In the genomic region with DNA sequence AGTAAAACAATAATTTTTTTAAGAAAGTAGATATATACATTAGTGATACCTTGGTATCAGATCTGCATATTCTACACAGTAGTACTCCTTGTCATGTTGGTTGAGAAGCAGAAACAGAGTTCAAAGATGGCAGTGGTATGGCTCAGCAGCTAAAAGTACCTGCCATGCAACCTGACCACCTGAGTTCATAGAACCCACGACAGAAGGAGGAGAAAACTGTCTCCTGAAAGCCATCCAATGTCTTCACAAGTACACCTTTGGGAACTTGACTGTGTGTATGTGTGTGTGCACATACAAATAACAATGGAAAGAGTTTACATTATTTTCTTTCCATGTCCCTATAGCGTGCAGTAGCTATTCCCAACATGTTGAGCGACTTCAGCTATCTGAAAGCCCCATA, we compare ENCODE assay signal across 21 mouse cellular contexts. TPM values are rescaled to one million over a fixed set of nuclear protein-coding genes. Genes with fewer than 3 reads are reported as not detected.
A peak's percentile ranks its signal among the peaks of the same experiment; 100 is the strongest.
DNase-seq lines count a peak whose midpoint lies in the region; ATAC-seq and TF ChIP-seq lines count a peak whose summit lies in the region.
"Had no signal": no experiment of that assay in that cellular context is flagged by ENCODE, and none has a peak within 500 bp of the region (broad histone marks: within the 10 kb centered on the region; RNA-seq: fewer than 3 reads in every experiment).

No protein-coding gene starts in this region.

- H3K27ac ChIP-seq in heart, postnatal 0 days (ENCODE audit: low read depth): no peak overlapping the region
- H3K27ac ChIP-seq in CH12.LX (ENCODE audit: insufficient read depth, low read depth): no peak overlapping the region
- H3K27ac ChIP-seq in bone marrow, adult 2 months (ENCODE audit: control insufficient read depth, insufficient read depth, low read depth, low read length, poor library complexity): no peak overlapping the region
- no peak overlapping the region for H3K27ac ChIP-seq in liver, embryonic 15.5 days (replicated peaks)
- H3K27ac ChIP-seq: embryonic facial prominence, embryonic 13.5 days; forebrain, embryonic 10.5 days; limb, embryonic 15.5 days; neural tube, embryonic 12.5 days had no signal

- peaks cover 5% of the 10 kb centered on the region; the same call in 1 of the 2 replicates for H3K4me1 ChIP-seq in heart, postnatal 0 days (ENCODE audit: control insufficient read depth, insufficient read depth)
- H3K4me1 ChIP-seq in CH12.LX (ENCODE audit: control insufficient read depth in 1 of 2, insufficient read depth in 2 of 2): peaks cover 17 to 52% of the 10 kb centered on the region in 2 experiments
- peaks cover 6% of the 10 kb centered on the region; the same call in 1 of the 2 replicates for H3K4me1 ChIP-seq in bone marrow, adult 2 months (ENCODE audit: control insufficient read depth, insufficient read depth, low read length)
- H3K4me1 ChIP-seq in liver, embryonic 15.5 days (replicated peaks): peaks cover 61% of the 10 kb centered on the region

- no peak for TF ChIP-seq POLR2A in CH12.LX (IDR thresholded peaks at IDR 0.05; ENCODE audit: low read depth, low read length)
- no peak for TF ChIP-seq POLR2A in bone marrow, adult 2 months (IDR thresholded peaks at IDR 0.05; ENCODE audit: borderline replicate concordance, control insufficient read depth, low read depth, low read length)

- dilution Hi-C loops in CH12.LX (cut with MboI; ENCODE audit: extremely low pct_ligation_motif_present, extremely low pct_unique_long_range_greater_than_20kb, low sequenced_read_pairs): no loop called here

- no peak overlapping the region for H3K4me3 ChIP-seq in heart, postnatal 0 days (ENCODE audit: low read depth, low read length)
- peak overlapping the region; percentile 91 to 93 (median 92) for H3K4me3 ChIP-seq in CH12.LX (replicated peaks in 1 of 3; ENCODE audit: low read depth in 2 of 3, low read length in 2 of 3, poor library complexity in 1 of 3)
- H3K4me3 ChIP-seq in bone marrow, adult 2 months (replicated peaks; ENCODE audit: control insufficient read depth, low read depth, low read length): peak overlapping the region; percentile 86
- 0 out of 2 replicates have a peak overlapping the region, but pooled peaks have one; percentile 72 for H3K4me3 ChIP-seq in liver, embryonic 15.5 days (replicated peaks)
- H3K4me3 ChIP-seq: forebrain, embryonic 10.5 days; neural tube, embryonic 12.5 days had no signal

- 75% methylated on average over 3 of the region's 3 CpGs for WGBS in heart, postnatal 0 days
- 14% methylated on average over 3 of the region's 3 CpGs for WGBS in bone marrow, adult 2 months
- 70% methylated on average over 3 of the region's 3 CpGs for WGBS in liver, embryonic 15.5 days (ENCODE audit: insufficient replicate concordance)

- H3K36me3 ChIP-seq in heart, postnatal 0 days (replicated peaks; ENCODE audit: control insufficient read depth, insufficient read depth, low read length): peaks cover 24% of the 10 kb centered on the region
- H3K36me3 ChIP-seq in CH12.LX (replicated peaks in 1 of 2; ENCODE audit: control insufficient read depth in 1 of 2, insufficient read depth in 1 of 2, low read length in 1 of 2): peaks cover 47 to 63% of the 10 kb centered on the region in 2 experiments
- H3K36me3 ChIP-seq in liver, embryonic 15.5 days (replicated peaks): peaks cover 23% of the 10 kb centered on the region
- H3K36me3 ChIP-seq: neural tube, embryonic 12.5 days had no signal

- TF ChIP-seq RAD21 in CH12.LX (IDR thresholded peaks at IDR 0.05; ENCODE audit: low read depth, low read length): no peak

- TF ChIP-seq EP300 in heart, postnatal 0 days (IDR thresholded peaks at IDR 0.05; ENCODE audit: low read depth): no peak
- TF ChIP-seq EP300 in CH12.LX (IDR thresholded peaks at IDR 0.05; ENCODE audit: low read length): no peak

- in situ Hi-C loops in CH12.LX (cut with MboI; ENCODE audit: low pct_ligation_motif_present, low pct_unique_long_range_greater_than_20kb, low sequenced_read_pairs): no loop called here

- no peak overlapping the region for H3K9ac ChIP-seq in heart, postnatal 0 days (replicated peaks; ENCODE audit: low read depth, low read length)
- peak overlapping the region; percentile 100 for H3K9ac ChIP-seq in CH12.LX (ENCODE audit: insufficient read depth, low read depth)
- no peak overlapping the region for H3K9ac ChIP-seq in liver, embryonic 15.5 days
- H3K9ac ChIP-seq: embryonic facial prominence, embryonic 13.5 days; limb, embryonic 15.5 days; neural tube, embryonic 12.5 days had no signal

- H3K79me2 ChIP-seq in CH12.LX (replicated peaks; ENCODE audit: control insufficient read depth, extremely low read depth, insufficient read depth, poor library complexity, severe bottlenecking): peaks cover 61% of the 10 kb centered on the region

- H3K9me3 ChIP-seq in heart, postnatal 0 days (replicated peaks; ENCODE audit: control insufficient read depth, low read length): no peaks in the 10 kb centered on the region
- no peaks in the 10 kb centered on the region for H3K9me3 ChIP-seq in CH12.LX (replicated peaks; ENCODE audit: low read length)
- H3K9me3 ChIP-seq in liver, embryonic 15.5 days (replicated peaks): no peaks in the 10 kb centered on the region
- H3K9me3 ChIP-seq: embryonic facial prominence, embryonic 13.5 days; forebrain, embryonic 10.5 days; limb, embryonic 15.5 days; neural tube, embryonic 12.5 days had no signal

- no peaks in the 10 kb centered on the region for H3K27me3 ChIP-seq in heart, postnatal 0 days (ENCODE audit: control insufficient read depth, insufficient read depth, low read length)
- H3K27me3 ChIP-seq in CH12.LX (replicated peaks): no peaks in the 10 kb centered on the region
- H3K27me3 ChIP-seq in liver, embryonic 15.5 days: no peaks in the 10 kb centered on the region
- H3K27me3 ChIP-seq: embryonic facial prominence, embryonic 13.5 days; limb, embryonic 15.5 days; neural tube, embryonic 12.5 days had no signal

- no peak for ATAC-seq in heart, postnatal 0 days (ENCODE audit: insufficient read depth, low read depth)
- ATAC-seq in liver, embryonic 15.5 days (ENCODE audit: insufficient read depth): no peak

- H3K4me2 ChIP-seq in heart, postnatal 0 days (ENCODE audit: low read depth, low read length): peak overlapping the region; percentile 79; the same call in 1 of the 2 replicates
- peak overlapping the region; percentile 100 for H3K4me2 ChIP-seq in CH12.LX (ENCODE audit: insufficient read depth, low read depth, poor library complexity, severe bottlenecking)
- peak overlapping the region; percentile 94 for H3K4me2 ChIP-seq in liver, embryonic 15.5 days
- H3K4me2 ChIP-seq: neural tube, embryonic 12.5 days had no signal

- no peak for TF ChIP-seq CTCF in heart, postnatal 0 days (IDR thresholded peaks at IDR 0.05; ENCODE audit: low read depth)
- TF ChIP-seq CTCF in CH12.LX (conservative IDR thresholded peaks at IDR 0.05 in 1 of 2, IDR thresholded peaks at IDR 0.05 in 1 of 2; ENCODE audit: low read depth in 2 of 2, low read length in 2 of 2): no peak
- TF ChIP-seq CTCF in bone marrow, adult 2 months (IDR thresholded peaks at IDR 0.05; ENCODE audit: control insufficient read depth, insufficient read depth, low read length): no peak

- no peak for DNase-seq in heart, postnatal 0 days (ENCODE audit: low spot score)
- DNase-seq in heart, postnatal 4 days: no peak
- no peak for DNase-seq in CH12.LX (ENCODE audit: extremely low read depth)
- DNase-seq in adrenal gland, adult 18-20 months (ENCODE audit: low spot score in 2 of 2): no peak
- DNase-seq in layer of hippocampus, adult 9-11 months: no peak
- DNase-seq: cerebellum, adult 2 months; kidney, adult 11 months; kidney, postnatal 25 days had no signal

RNA-seq across cellular contexts. Expression of gene B2m, which starts 2.2 kb away (rescaled TPM):
- total RNA-seq in heart, postnatal 0 days (2014; rRNA removed; ENCODE audit: low replicate concordance): 166 and 244 TPM in 2 replicates
- polyA plus RNA-seq in heart, postnatal 0 days (2015; fragmentation: Nextera tagmentation; extraction: Ambion mirVana): 273 and 282 TPM in 2 replicates
- 100 to 1,000 TPM; 114 to 125 TPM for total RNA-seq in heart, postnatal 4 days (2021)
- 1,479 and 1,509 TPM in 2 replicates for total RNA-seq in CH12.LX (2012; rRNA removed)
- total RNA-seq in CH12.LX (2014; rRNA removed): 1,782 and 1,954 TPM in 2 replicates
- polyA plus RNA-seq in CH12.LX (2012; ENCODE audit: insufficient read length, low read depth): 1,919 and 2,234 TPM in 2 replicates
- polyA plus RNA-seq in bone marrow, adult 2 months (2011; ENCODE audit: insufficient read depth, insufficient read length, low replicate concordance, missing spikeins): 485 and 609 TPM in 2 replicates
- 416 and 443 TPM in 2 replicates for polyA plus RNA-seq in liver, embryonic 15.5 days (2015; fragmentation: Nextera tagmentation; extraction: Ambion mirVana)
- 1,000 to 10,000 TPM in 1 of 2 experiments, 100 to 1,000 TPM in 1; 825 to 1,833 TPM for total RNA-seq in adrenal gland, adult 18-20 months (2021)

RNA-seq across cellular contexts. Expression of gene Trim69, which starts 10.8 kb away (rescaled TPM):
- total RNA-seq in heart, postnatal 0 days (2014; rRNA removed; ENCODE audit: low replicate concordance): not detected in 2 replicates
- polyA plus RNA-seq in heart, postnatal 0 days (2015; fragmentation: Nextera tagmentation; extraction: Ambion mirVana): not detected in 2 replicates
- not detected for total RNA-seq in heart, postnatal 4 days (2021)
- 0.08 and 0.13 TPM in 2 replicates for total RNA-seq in CH12.LX (2012; rRNA removed)
- 0.24 and 0.26 TPM in 2 replicates for total RNA-seq in CH12.LX (2014; rRNA removed)
- 0.13 and 0.41 TPM in 2 replicates for polyA plus RNA-seq in CH12.LX (2012; ENCODE audit: insufficient read length, low read depth)
- polyA plus RNA-seq in bone marrow, adult 2 months (2011; ENCODE audit: insufficient read depth, insufficient read length, low replicate concordance, missing spikeins): not detected in 2 replicates
- polyA plus RNA-seq in liver, embryonic 15.5 days (2015; fragmentation: Nextera tagmentation; extraction: Ambion mirVana): not detected in 2 replicates
- total RNA-seq in adrenal gland, adult 18-20 months (2021): under 1 TPM in 1 of 2 experiments, not detected in 1; 0.16 TPM
- total RNA-seq: common myeloid progenitor, adult 5-6 weeks; gastrocnemius, postnatal 4 days; layer of hippocampus, postnatal 14 days; left cerebral cortex, postnatal 14 days; midbrain, postnatal 0 days had no signal
- polyA plus RNA-seq: brain, embryonic 14.5 days; cerebellum, adult 2 months; embryonic facial prominence, embryonic 13.5 days; forebrain, embryonic 10.5 days; hindbrain, embryonic 11.5 days; midbrain, postnatal 0 days; neural tube, embryonic 12.5 days had no signal

RNA-seq across cellular contexts. Expression of gene Spg11, which starts 31.5 kb away (rescaled TPM):
- total RNA-seq in heart, postnatal 0 days (2014; rRNA removed; ENCODE audit: low replicate concordance): 11.0 and 15.7 TPM in 2 replicates
- 2.2 and 2.7 TPM in 2 replicates for polyA plus RNA-seq in heart, postnatal 0 days (2015; fragmentation: Nextera tagmentation; extraction: Ambion mirVana)
- total RNA-seq in heart, postnatal 4 days (2021): 10 to 100 TPM; 12.2 TPM
- total RNA-seq in CH12.LX (2012; rRNA removed) (9.7 and 11.4 TPM in 2 replicates), CH12.LX (2014; rRNA removed) (6.0 and 7.5 TPM in 2 replicates)
- polyA plus RNA-seq in CH12.LX (2012; ENCODE audit: insufficient read length, low read depth): 9.6 and 10.7 TPM in 2 replicates
- polyA plus RNA-seq in bone marrow, adult 2 months (2011; ENCODE audit: insufficient read depth, insufficient read length, low replicate concordance, missing spikeins): 1.7 and 6.3 TPM in 2 replicates
- 2.7 and 3.6 TPM in 2 replicates for polyA plus RNA-seq in liver, embryonic 15.5 days (2015; fragmentation: Nextera tagmentation; extraction: Ambion mirVana)
- 10 to 100 TPM; 16.1 to 17.9 TPM for total RNA-seq in adrenal gland, adult 18-20 months (2021)

RNA-seq across cellular contexts. Expression of gene Patl2, which starts 36.3 kb away (rescaled TPM):
- total RNA-seq in heart, postnatal 0 days (2014; rRNA removed; ENCODE audit: low replicate concordance): not detected in 2 replicates
- polyA plus RNA-seq in heart, postnatal 0 days (2015; fragmentation: Nextera tagmentation; extraction: Ambion mirVana): 0.04 and 0.05 TPM in 2 replicates
- not detected for total RNA-seq in heart, postnatal 4 days (2021)
- total RNA-seq in CH12.LX (2012; rRNA removed) (not detected in 2 replicates), CH12.LX (2014; rRNA removed) (not detected in 2 replicates)
- not detected in 2 replicates for polyA plus RNA-seq in CH12.LX (2012; ENCODE audit: insufficient read length, low read depth)
- polyA plus RNA-seq in bone marrow, adult 2 months (2011; ENCODE audit: insufficient read depth, insufficient read length, low replicate concordance, missing spikeins): not detected in 2 replicates
- 0.06 TPM in 1 of 2 replicates, not detected in the other for polyA plus RNA-seq in liver, embryonic 15.5 days (2015; fragmentation: Nextera tagmentation; extraction: Ambion mirVana)
- not detected for total RNA-seq in adrenal gland, adult 18-20 months (2021)
- total RNA-seq: common myeloid progenitor, adult 5-6 weeks; gastrocnemius, postnatal 4 days had no signal
- polyA plus RNA-seq: brain, embryonic 14.5 days; embryonic facial prominence, embryonic 13.5 days; forebrain, embryonic 10.5 days; limb, embryonic 15.5 days; neural tube, embryonic 12.5 days had no signal

RNA-seq across cellular contexts. Expression of gene Terb2, which starts 36.4 kb away (rescaled TPM):
- total RNA-seq in heart, postnatal 0 days (2014; rRNA removed; ENCODE audit: low replicate concordance): not detected in 2 replicates
- not detected in 2 replicates for polyA plus RNA-seq in heart, postnatal 0 days (2015; fragmentation: Nextera tagmentation; extraction: Ambion mirVana)
- not detected for total RNA-seq in heart, postnatal 4 days (2021)
- total RNA-seq in CH12.LX (2012; rRNA removed) (not detected in 2 replicates), CH12.LX (2014; rRNA removed) (not detected in 2 replicates)
- polyA plus RNA-seq in CH12.LX (2012; ENCODE audit: insufficient read length, low read depth): not detected in 2 replicates
- not detected in 2 replicates for polyA plus RNA-seq in bone marrow, adult 2 months (2011; ENCODE audit: insufficient read depth, insufficient read length, low replicate concordance, missing spikeins)
- not detected in 2 replicates for polyA plus RNA-seq in liver, embryonic 15.5 days (2015; fragmentation: Nextera tagmentation; extraction: Ambion mirVana)
- total RNA-seq in adrenal gland, adult 18-20 months (2021): not detected
- total RNA-seq: common myeloid progenitor, adult 5-6 weeks; gastrocnemius, postnatal 4 days; layer of hippocampus, postnatal 14 days; left cerebral cortex, postnatal 14 days; midbrain, postnatal 0 days had no signal
- polyA plus RNA-seq: brain, embryonic 14.5 days; cerebellum, adult 2 months; embryonic facial prominence, embryonic 13.5 days; forebrain, embryonic 10.5 days; hindbrain, embryonic 11.5 days; limb, embryonic 15.5 days; midbrain, postnatal 0 days; neural tube, embryonic 12.5 days had no signal
